Mouse (Mus musculus) intestine, postnatal 0 days (tissue): ENCODE results near the gene Arfgef2. TPM values are rescaled to one million over a fixed set of nuclear protein-coding genes. Genes with fewer than 3 reads are reported as not detected.

Experiments
- ATAC-seq: fragments of 200-750 bp; cut with Nextera tagmentation; 2 replicates; pipeline ENCODE4 v1.8.0; 2017; ENCODE audit warnings: mild to moderate bottlenecking, moderate TSS enrichment, moderate library complexity
- H3K27ac ChIP-seq: fragments of 300-500 bp; sonication (generic); 2 replicates; pipeline ENCODE4 v1.5.1; 2014; ENCODE audit warnings: mild to moderate bottlenecking, low read depth, low read length, moderate library complexity
- H3K27me3 ChIP-seq: fragments of 300-500 bp; sonication (generic); replicated peaks from 2 replicates; pipeline ENCODE4 v1.6.1; 2014; ENCODE audit warnings: low read length, mixed read lengths; ENCODE audit not compliant: control insufficient read depth, insufficient read depth
- H3K36me3 ChIP-seq: fragments of 300-500 bp; sonication (generic); 2 replicates; pipeline ENCODE4 v1.6.1; 2014; ENCODE audit warnings: mild to moderate bottlenecking, moderate library complexity; ENCODE audit not compliant: control insufficient read depth, insufficient read depth
- H3K4me1 ChIP-seq: fragments of 300-500 bp; sonication (generic); replicated peaks from 2 replicates; pipeline ENCODE4 v1.6.1; 2014; ENCODE audit warnings: antibody characterized with exemption, low read length, mixed read lengths; ENCODE audit not compliant: control insufficient read depth, insufficient read depth
- H3K4me2 ChIP-seq: fragments of 300-500 bp; sonication (generic); replicated peaks from 2 replicates; pipeline ENCODE4 v1.6.1; 2014; ENCODE audit warnings: low read depth, mild to moderate bottlenecking, moderate library complexity
- H3K4me3 ChIP-seq: fragments of 300-500 bp; sonication (generic); 2 replicates; pipeline ENCODE4 v1.5.1; 2014; ENCODE audit warnings: low read depth, low read length
- H3K9ac ChIP-seq: fragments of 300-500 bp; sonication (generic); 2 replicates; pipeline ENCODE4 v1.6.1; 2014; ENCODE audit warnings: mild to moderate bottlenecking, low read depth, low read length
- H3K9me3 ChIP-seq: fragments of 300-500 bp; sonication (generic); 2 replicates; pipeline ENCODE4 v1.6.1; 2016; ENCODE audit warnings: mixed run types; ENCODE audit not compliant: control insufficient read depth
- CTCF ChIP-seq: sonication (generic); IDR thresholded peaks from 2 replicates; pipeline ENCODE4 v1.5.1; 2016; ENCODE audit warnings: low read depth, mild to moderate bottlenecking, control low read depth, antibody characterized with exemption, moderate library complexity
- WGBS: fragments of 180-500 bp; shearing (Covaris S2); extraction: QIAGEN DNeasy Blood & Tissue Kit; methylation state at CpG from one replicate; pipeline ENCODE4 v1.1.7; 2014; 5-methylcytosine and 5-hydroxymethylcytosine counted together
- polyA plus RNA-seq: library from polyadenylated mRNA; unstranded; fragments of >200 nt; fragmentation: Nextera tagmentation; extraction: Ambion mirVana; gene quantifications from 2 replicates; pipeline ENCODE4 v1.2.1, GENCODE M21; 2015

Arfgef2 gene
- polyA plus RNA-seq, 1 experiment from 2014 or later, result 6.1 TPM

GRCm38 (mm10) chr2:166824386-166824785 is 19.0 kb downstream of the Arfgef2 start:
- 47% methylated on average over 5 of the region's 5 CpGs for WGBS
- ATAC-seq, result 0 out of 2 replicates have a peak, but pooled peaks have one; percentile 5
- peaks cover 20% of the 10 kb centered on the region; the same call in 1 of the 2 replicates for H3K36me3 ChIP-seq

GRCm38 (mm10) chr2:166824998-166825397 is 19.6 kb downstream of the Arfgef2 start:
- H3K9me3 ChIP-seq, result no peaks in the 10 kb centered on the region
- H3K27ac ChIP-seq, result no peak overlapping the region; the same call in 1 of the 2 replicates
- H3K4me2 ChIP-seq, result no peak overlapping the region
- H3K4me1 ChIP-seq, result peaks cover 11% of the 10 kb centered on the region; the same call in 1 of the 2 replicates
- no peak for ATAC-seq
- 85% methylated on average over 5 of the region's 5 CpGs for WGBS
- H3K27me3 ChIP-seq, result no peaks in the 10 kb centered on the region
- no peak for TF ChIP-seq CTCF
- no peak overlapping the region for H3K4me3 ChIP-seq
- no peak overlapping the region for H3K9ac ChIP-seq
- peaks cover 20% of the 10 kb centered on the region; the same call in 1 of the 2 replicates for H3K36me3 ChIP-seq

More at GRCm38 (mm10) chr2:166824386-166824785, 19.0 kb downstream of the Arfgef2 start:
- H3K27me3 ChIP-seq, result no peaks in the 10 kb centered on the region
- no peaks in the 10 kb centered on the region for H3K9me3 ChIP-seq
- H3K4me2 ChIP-seq, result peak overlapping the region; percentile 9; the same call in 1 of the 2 replicates
- no peak overlapping the region for H3K4me3 ChIP-seq
- H3K27ac ChIP-seq, result peak overlapping the region; percentile 68
- TF ChIP-seq CTCF, result no peak
- no peak overlapping the region for H3K9ac ChIP-seq
- H3K4me1 ChIP-seq, result peaks cover 11% of the 10 kb centered on the region; the same call in 1 of the 2 replicates

- 87% methylated on average over 8 of the region's 8 CpGs for WGBS
- Histone ChIP-seq H3K27ac (no peak overlapping the region), H3K27me3 (no peaks in the 10 kb centered on the region), H3K4me3 (no peak overlapping the region), H3K36me3 (peaks cover 20% of the 10 kb centered on the region; the same call in 1 of the 2 replicates), H3K4me2 (no peak overlapping the region), H3K9ac (no peak overlapping the region), H3K9me3 (no peaks in the 10 kb centered on the region), H3K4me1 (peaks cover 9% of the 10 kb centered on the region; the same call in 1 of the 2 replicates)
- no peak for TF ChIP-seq CTCF
- ATAC-seq, result no peak
Observed at GRCm38 (mm10) chr2:166826491-166827224, 21.3 kb downstream of the Arfgef2 start.

- Histone ChIP-seq H3K36me3 (peaks cover 29% of the 10 kb centered on the region; the same call in 1 of the 2 replicates), H3K9ac (no peak overlapping the region), H3K4me2 (no peak overlapping the region), H3K27me3 (no peaks in the 10 kb centered on the region), H3K9me3 (no peaks in the 10 kb centered on the region), H3K4me1 (peaks cover 4% of the 10 kb centered on the region; the same call in 1 of the 2 replicates), H3K27ac (no peak overlapping the region), H3K4me3 (no peak overlapping the region)
- no peak for ATAC-seq
- WGBS, result 87% methylated on average over 12 of the region's 12 CpGs
- TF ChIP-seq CTCF, result no peak
Observed at GRCm38 (mm10) chr2:166828306-166828705, 22.9 kb downstream of the Arfgef2 start.

GRCm38 (mm10) chr2:166830350-166830749 is 25.0 kb downstream of the Arfgef2 start:
- no peaks in the 10 kb centered on the region for H3K9me3 ChIP-seq
- no peak for TF ChIP-seq CTCF
- H3K27ac ChIP-seq, result no peak overlapping the region
- ATAC-seq, result peak; percentile 31; the same call in 1 of the 2 replicates
- H3K4me1 ChIP-seq, result 0 out of 2 replicates have a peak, but pooled peaks cover 2% of the 10 kb centered on the region
- H3K36me3 ChIP-seq, result peaks cover 40% of the 10 kb centered on the region; the same call in 1 of the 2 replicates
- H3K9ac ChIP-seq, result no peak overlapping the region
- no peak overlapping the region for H3K4me2 ChIP-seq
- H3K27me3 ChIP-seq, result no peaks in the 10 kb centered on the region
- WGBS, result 59% methylated on average over 5 of the region's 5 CpGs
- no peak overlapping the region for H3K4me3 ChIP-seq

- Histone ChIP-seq H3K27ac (no peak overlapping the region), H3K9ac (no peak overlapping the region), H3K4me3 (no peak overlapping the region), H3K4me2 (no peak overlapping the region), H3K27me3 (no peaks in the 10 kb centered on the region), H3K4me1 (no peaks in the 10 kb centered on the region), H3K36me3 (peaks cover 53% of the 10 kb centered on the region), H3K9me3 (no peaks in the 10 kb centered on the region)
- 78% methylated on average over 2 of the region's 2 CpGs for WGBS
- peak; percentile 49; the same call in 1 of the 2 replicates for ATAC-seq
- TF ChIP-seq CTCF, result no peak
Observed at GRCm38 (mm10) chr2:166834091-166834490, 28.7 kb downstream of the Arfgef2 start.
